In the genomic region with DNA sequence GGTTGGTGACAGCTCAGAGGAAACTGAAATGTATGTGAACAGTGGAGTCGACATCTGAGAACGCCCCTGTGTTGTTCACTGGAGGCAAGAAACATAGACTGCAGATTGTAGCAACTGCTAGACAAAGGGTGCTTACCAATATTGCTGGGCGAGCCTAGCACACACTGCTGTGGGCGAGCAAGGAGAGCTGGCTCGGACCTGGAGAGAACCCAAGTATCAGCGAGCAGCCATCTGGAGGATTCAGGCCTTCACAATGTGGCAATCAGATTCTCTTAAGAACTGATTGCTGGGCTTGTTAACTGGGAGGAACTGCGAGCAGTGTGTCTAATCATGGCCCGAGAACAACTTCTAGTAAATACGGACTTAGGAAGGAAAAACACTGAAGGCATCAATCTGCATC, we compare ENCODE assay signal across 14 mouse cellular contexts.
A peak's percentile ranks its signal among the peaks of the same experiment; 100 is the strongest.
DNase-seq lines count a peak whose midpoint lies in the region; ATAC-seq and TF ChIP-seq lines count a peak whose summit lies in the region.
"Had no signal": no experiment of that assay in that cellular context is flagged by ENCODE, and none has a peak within 500 bp of the region (broad histone marks: within the 10 kb centered on the region; RNA-seq: fewer than 3 reads in every experiment).

No protein-coding gene starts in this region.

- no peak for ATAC-seq in midbrain, postnatal 0 days (ENCODE audit: low FRiP score)
- no peak for ATAC-seq in midbrain, embryonic 13.5 days
- ATAC-seq: Patski had no signal

- H3K9ac ChIP-seq in midbrain, postnatal 0 days (replicated peaks; ENCODE audit: low read length, poor library complexity, severe bottlenecking): no peak overlapping the region
- no peak overlapping the region for H3K9ac ChIP-seq in midbrain, embryonic 13.5 days (replicated peaks)
- H3K9ac ChIP-seq: hindbrain, embryonic 15.5 days; liver, embryonic 15.5 days had no signal

- H3K27me3 ChIP-seq in midbrain, postnatal 0 days (ENCODE audit: insufficient read depth, low read length): no peaks in the 10 kb centered on the region
- H3K27me3 ChIP-seq in midbrain, embryonic 13.5 days: no peaks in the 10 kb centered on the region
- H3K27me3 ChIP-seq: hindbrain, embryonic 15.5 days; liver, embryonic 15.5 days; Patski had no signal

- peak; percentile 54 for DNase-seq in midbrain, postnatal 0 days (ENCODE audit: low spot score)
- DNase-seq in frontal cortex, postnatal 36 days (ENCODE audit: low spot score in 2 of 2): peak; percentile 49 to 61
- DNase-seq in left cerebral cortex, adult 9 months (ENCODE audit: low spot score in 2 of 2): peak; percentile 43 to 61
- DNase-seq in embryo, embryonic 10.5 days (ENCODE audit: low spot score): no peak
- no peak for DNase-seq in spleen, adult 12 weeks (ENCODE audit: low spot score)
- no peak for DNase-seq in gastrocnemius, postnatal 14 days
- DNase-seq in adrenal gland, adult 8-10 months: no peak
- DNase-seq: adrenal gland, postnatal 14 days had no signal

- no peak overlapping the region for H3K4me3 ChIP-seq in midbrain, postnatal 0 days (ENCODE audit: low read depth, low read length)
- H3K4me3 ChIP-seq in midbrain, embryonic 13.5 days (replicated peaks): no peak overlapping the region
- H3K4me3 ChIP-seq: heart, embryonic 10.5 days; hindbrain, embryonic 15.5 days; liver, embryonic 15.5 days; megakaryocyte, embryonic 14.5 days had no signal

- H3K27ac ChIP-seq in midbrain, postnatal 0 days (ENCODE audit: low read depth, low read length): no peak overlapping the region
- H3K27ac ChIP-seq in midbrain, embryonic 13.5 days: no peak overlapping the region
- H3K27ac ChIP-seq: heart, embryonic 10.5 days; hindbrain, embryonic 15.5 days; liver, embryonic 15.5 days had no signal

- 70% methylated on average over 9 of the region's 9 CpGs for WGBS in midbrain, postnatal 0 days
- WGBS in midbrain, embryonic 13.5 days: 77% methylated on average over 9 of the region's 9 CpGs

- no peak for TF ChIP-seq CTCF in midbrain, postnatal 0 days (IDR thresholded peaks at IDR 0.05)

- no peak overlapping the region for H3K4me2 ChIP-seq in midbrain, postnatal 0 days (ENCODE audit: low read depth, low read length, poor library complexity, severe bottlenecking)
- H3K4me2 ChIP-seq in midbrain, embryonic 13.5 days (replicated peaks): no peak overlapping the region
- H3K4me2 ChIP-seq: hindbrain, embryonic 15.5 days; liver, embryonic 15.5 days had no signal

- intact Hi-C loops in gastrocnemius, postnatal 14 days (cut with DNase I; ENCODE audit: low total_unique reads): no loop called here

- no peaks in the 10 kb centered on the region for H3K9me3 ChIP-seq in midbrain, postnatal 0 days (ENCODE audit: low read length)
- no peaks in the 10 kb centered on the region for H3K9me3 ChIP-seq in midbrain, embryonic 13.5 days
- H3K9me3 ChIP-seq: heart, embryonic 10.5 days; hindbrain, embryonic 15.5 days; liver, embryonic 15.5 days; megakaryocyte, embryonic 14.5 days had no signal

- no peaks in the 10 kb centered on the region for H3K4me1 ChIP-seq in midbrain, postnatal 0 days (ENCODE audit: insufficient read depth, low read length)
- 0 out of 2 replicates have a peak, but pooled peaks cover 9% of the 10 kb centered on the region for H3K4me1 ChIP-seq in midbrain, embryonic 13.5 days (replicated peaks)
- H3K4me1 ChIP-seq: heart, embryonic 10.5 days; hindbrain, embryonic 15.5 days; liver, embryonic 15.5 days; megakaryocyte, embryonic 14.5 days had no signal

- H3K36me3 ChIP-seq in midbrain, postnatal 0 days (ENCODE audit: insufficient read depth, low read length): no peaks in the 10 kb centered on the region
- no peaks in the 10 kb centered on the region for H3K36me3 ChIP-seq in midbrain, embryonic 13.5 days
- H3K36me3 ChIP-seq: heart, embryonic 10.5 days; hindbrain, embryonic 15.5 days; liver, embryonic 15.5 days had no signal

Comparison
In these comparisons a context has a peak if more than half of its experiments do, and no peak if none do; other contexts are left out.
1. DNase-seq: peak in midbrain, postnatal 0 days (single experiment), frontal cortex, postnatal 36 days (2 of 2) and left cerebral cortex, adult 9 months (2 of 2); none in embryo, embryonic 10.5 days (single experiment), spleen, adult 12 weeks (single experiment), gastrocnemius, postnatal 14 days (single experiment) and adrenal gland, adult 8-10 months (single experiment).